Mouse (Mus musculus) kidney, postnatal 0 days (tissue): Measurements from ENCODE around the gene Prmt1. TPM values are rescaled to one million over a fixed set of nuclear protein-coding genes. Genes with fewer than 3 reads are reported as not detected.
A peak's percentile ranks its signal among the peaks of the same experiment; 100 is the strongest.

Experiments
- ATAC-seq: fragments of 200-750 bp; cut with Nextera tagmentation; replicated peaks from 2 replicates; pipeline ENCODE4 v1.8.0; 2017; ENCODE audit warnings: low read depth, moderate number of reproducible peaks, moderate TSS enrichment, moderate library complexity; ENCODE audit not compliant: low FRiP score
- DNase-seq: peaks from one replicate; pipeline ENCODE4 v3.0.0-alpha.2; 2016; ENCODE audit warnings: low spot score
- H3K27ac ChIP-seq: fragments of 300-500 bp; sonication (generic); 2 replicates; pipeline ENCODE4 v1.5.1; 2014; ENCODE audit warnings: mild to moderate bottlenecking
- H3K27me3 ChIP-seq: fragments of 300-500 bp; sonication (generic); 2 replicates; pipeline ENCODE4 v1.6.1; 2014; ENCODE audit warnings: low read length, mixed read lengths; ENCODE audit not compliant: insufficient read depth
- H3K36me3 ChIP-seq: fragments of 300-500 bp; sonication (generic); 2 replicates; pipeline ENCODE4 v1.6.1; 2014; ENCODE audit warnings: low read length, mixed read lengths; ENCODE audit not compliant: insufficient read depth
- H3K4me1 ChIP-seq: fragments of 300-500 bp; sonication (generic); replicated peaks from 2 replicates; pipeline ENCODE4 v1.6.1; 2014; ENCODE audit warnings: antibody characterized with exemption, low read length, mixed read lengths; ENCODE audit not compliant: insufficient read depth
- H3K4me2 ChIP-seq: fragments of 300-500 bp; sonication (generic); 2 replicates; pipeline ENCODE4 v1.6.1; 2014; ENCODE audit warnings: mild to moderate bottlenecking, low read length, moderate library complexity, mixed read lengths
- H3K4me3 ChIP-seq: fragments of 300-500 bp; sonication (generic); replicated peaks from 2 replicates; pipeline ENCODE4 v1.5.1; 2014; ENCODE audit warnings: low read depth, low read length
- H3K9ac ChIP-seq: fragments of 300-500 bp; sonication (generic); 2 replicates; pipeline ENCODE4 v1.6.1; 2014; ENCODE audit warnings: low read depth, low read length
- H3K9me3 ChIP-seq: fragments of 300-500 bp; sonication (generic); replicated peaks from 2 replicates; pipeline ENCODE4 v1.6.1; 2016; ENCODE audit warnings: low read length, inconsistent platforms, mixed read lengths
- CTCF ChIP-seq: IDR thresholded peaks from 2 replicates; pipeline ENCODE4 v1.5.1; 2016; ENCODE audit warnings: antibody characterized with exemption, low read depth, mild to moderate bottlenecking, moderate library complexity
- WGBS: fragments of 180-500 bp; shearing (Covaris S2); extraction: QIAGEN DNeasy Blood & Tissue Kit; methylation state at CpG from one replicate; pipeline ENCODE4 v1.1.7; 2014; 5-methylcytosine and 5-hydroxymethylcytosine counted together
- polyA plus RNA-seq: library from polyadenylated mRNA; unstranded; fragments of >200 nt; fragmentation: Nextera tagmentation; extraction: Ambion mirVana; gene quantifications from 2 replicates; pipeline ENCODE4 v1.2.1, GENCODE M21; 2015

Prmt1 gene
- 414 and 449 TPM in 2 replicates for polyA plus RNA-seq

DNA sequence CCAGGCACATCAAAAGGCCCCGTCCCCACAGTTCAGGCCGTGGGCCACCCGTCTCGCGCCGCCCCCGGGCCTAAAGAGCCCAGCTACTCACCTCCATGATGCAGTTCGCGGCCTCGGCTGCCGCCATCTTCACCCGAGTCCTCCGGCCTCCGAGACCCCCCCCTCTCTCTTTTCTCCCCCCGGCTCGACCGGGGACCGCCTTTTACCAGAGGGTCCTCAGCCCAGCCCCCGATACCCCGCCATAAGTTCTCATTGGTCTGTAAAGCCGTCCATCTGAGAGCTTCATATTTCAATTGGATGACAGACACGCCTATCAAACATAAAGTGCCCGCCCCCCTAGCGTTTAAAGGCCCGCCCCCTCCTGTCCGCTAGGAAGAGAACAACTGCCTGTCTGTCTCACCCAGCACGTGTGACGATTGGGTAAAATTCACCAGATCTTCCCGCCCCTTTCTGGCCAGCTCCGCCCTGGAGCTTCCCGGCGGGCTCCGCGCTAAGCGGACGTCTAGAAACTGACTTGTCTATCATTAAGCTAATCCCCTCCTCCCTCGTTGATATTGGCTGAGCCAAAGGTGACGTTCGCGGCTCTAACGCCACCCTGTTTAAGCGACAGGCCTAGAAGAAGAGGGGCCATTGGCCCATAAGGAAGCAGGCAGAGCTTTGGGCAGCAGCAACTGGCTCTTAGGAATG is at the start of gene Prmt1:
TSS of gene Prmt1 (minus strand) at position 377 of the 687 bp plus-strand sequence.
- peak within 1 kb of the TSS; percentile 97 for H3K9ac ChIP-seq
- peaks cover 10% of the 10 kb centered on the region; the same call in 1 of the 2 replicates for H3K36me3 ChIP-seq
- no peaks in the 10 kb centered on the region for H3K9me3 ChIP-seq
- no peak for TF ChIP-seq CTCF
- H3K27me3 ChIP-seq: no peaks in the 10 kb centered on the region
- under 1% methylated on average over 42 of the region's 42 CpGs for WGBS
- H3K27ac ChIP-seq: peak within 1 kb of the TSS; percentile 96
- peak; percentile 95 for ATAC-seq
- peaks cover 19% of the 10 kb centered on the region; the same call in 1 of the 2 replicates for H3K4me1 ChIP-seq
- H3K4me3 ChIP-seq: peak within 1 kb of the TSS; percentile 97
- peak within 1 kb of the TSS; percentile 86 for H3K4me2 ChIP-seq
- DNase-seq: peak; percentile 100

DNA sequence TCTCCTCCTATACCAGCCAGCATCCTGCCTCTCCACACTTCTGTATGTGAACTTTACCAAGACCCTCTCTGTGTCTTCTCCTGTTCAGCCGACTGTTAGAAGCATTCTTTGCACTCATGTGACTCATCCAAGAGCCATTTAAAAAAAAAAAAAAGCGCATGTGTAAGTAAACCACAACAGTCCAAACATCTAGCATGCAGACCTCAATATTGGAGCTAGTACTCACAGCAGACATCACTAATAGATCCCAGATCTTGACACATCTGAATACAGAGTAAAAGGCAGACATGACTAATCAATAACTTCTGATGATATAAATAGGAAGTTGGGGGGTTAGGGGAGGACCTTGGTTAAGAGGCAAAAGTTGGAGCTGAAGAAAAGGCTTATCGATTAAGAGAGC is 49.3 kb upstream of the Prmt1 start:
- H3K27ac ChIP-seq: no peak overlapping the region
- H3K4me1 ChIP-seq: no peaks in the 10 kb centered on the region
- no peaks in the 10 kb centered on the region for H3K9me3 ChIP-seq
- WGBS: 86% methylated on average over 3 of the region's 3 CpGs
- H3K36me3 ChIP-seq: peaks cover 85% of the 10 kb centered on the region
- H3K9ac ChIP-seq: no peak overlapping the region
- ATAC-seq: no peak
- no peak for DNase-seq
- no peak for TF ChIP-seq CTCF
- no peaks in the 10 kb centered on the region for H3K27me3 ChIP-seq
- H3K4me3 ChIP-seq: no peak overlapping the region
- no peak overlapping the region for H3K4me2 ChIP-seq

DNA sequence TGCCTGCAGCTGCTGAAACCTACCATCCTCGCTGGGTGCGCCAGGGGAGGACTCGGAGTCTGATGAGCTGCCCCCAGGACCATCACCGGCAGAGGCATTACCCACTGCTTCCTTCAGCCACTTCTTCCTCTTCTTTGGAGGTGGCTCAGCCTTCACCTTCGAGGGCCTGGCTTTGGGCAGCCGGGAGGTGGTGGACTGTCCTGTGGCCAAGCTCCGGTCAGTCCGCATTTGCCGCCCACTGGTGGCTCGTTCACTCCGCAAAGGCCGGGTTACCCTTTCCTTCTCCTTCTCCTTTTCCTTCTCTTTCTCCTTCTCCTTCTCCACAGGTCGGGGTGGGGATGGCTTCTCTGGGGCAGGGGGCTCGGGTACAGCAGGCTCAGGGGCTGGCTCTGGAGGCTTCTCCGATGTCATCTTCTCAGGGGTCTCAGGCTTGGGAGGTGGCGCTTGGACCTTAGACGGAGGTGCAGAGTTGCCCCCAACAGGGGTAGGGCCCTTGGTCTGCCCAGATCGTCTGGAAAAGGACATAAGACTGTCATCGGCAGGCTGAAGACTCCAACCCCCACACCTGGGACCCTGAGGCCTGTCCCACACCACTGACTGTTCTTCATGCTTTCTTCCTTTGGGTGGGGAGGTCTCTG is 47.5 kb upstream of the Prmt1 start:
- H3K4me2 ChIP-seq: no peak overlapping the region
- H3K9me3 ChIP-seq: no peaks in the 10 kb centered on the region
- no peak for DNase-seq
- H3K4me3 ChIP-seq: no peak overlapping the region
- no peak overlapping the region for H3K9ac ChIP-seq
- peaks cover 89% of the 10 kb centered on the region for H3K36me3 ChIP-seq
- TF ChIP-seq CTCF: no peak; the same call in 1 of the 2 replicates
- H3K27me3 ChIP-seq: no peaks in the 10 kb centered on the region
- 95% methylated on average over 19 of the region's 19 CpGs for WGBS
- no peak for ATAC-seq
- no peaks in the 10 kb centered on the region for H3K4me1 ChIP-seq
- no peak overlapping the region for H3K27ac ChIP-seq

- DNase-seq: no peak
- no peak for TF ChIP-seq CTCF
- Histone ChIP-seq H3K4me1 (no peaks in the 10 kb centered on the region), H3K4me2 (no peak overlapping the region), H3K27me3 (no peaks in the 10 kb centered on the region), H3K27ac (no peak overlapping the region), H3K36me3 (peaks cover 86% of the 10 kb centered on the region), H3K4me3 (no peak overlapping the region), H3K9me3 (no peaks in the 10 kb centered on the region), H3K9ac (no peak overlapping the region)
- WGBS: 94% methylated on average over 8 of the region's 8 CpGs
- no peak for ATAC-seq
Measured at GRCm38 (mm10) chr7:45030857-45031256, 44.5 kb upstream of the Prmt1 start.

GRCm38 (mm10) chr7:45029995-45030394 is 43.6 kb upstream of the Prmt1 start:
- Histone ChIP-seq H3K36me3 (peaks cover 79% of the 10 kb centered on the region), H3K4me2 (no peak overlapping the region), H3K4me1 (no peaks in the 10 kb centered on the region), H3K9ac (no peak overlapping the region), H3K27ac (no peak overlapping the region), H3K4me3 (no peak overlapping the region), H3K27me3 (no peaks in the 10 kb centered on the region), H3K9me3 (no peaks in the 10 kb centered on the region)
- DNase-seq: no peak
- no peak for ATAC-seq
- no peak for TF ChIP-seq CTCF
- 92% methylated on average over 6 of the region's 6 CpGs for WGBS

DNA sequence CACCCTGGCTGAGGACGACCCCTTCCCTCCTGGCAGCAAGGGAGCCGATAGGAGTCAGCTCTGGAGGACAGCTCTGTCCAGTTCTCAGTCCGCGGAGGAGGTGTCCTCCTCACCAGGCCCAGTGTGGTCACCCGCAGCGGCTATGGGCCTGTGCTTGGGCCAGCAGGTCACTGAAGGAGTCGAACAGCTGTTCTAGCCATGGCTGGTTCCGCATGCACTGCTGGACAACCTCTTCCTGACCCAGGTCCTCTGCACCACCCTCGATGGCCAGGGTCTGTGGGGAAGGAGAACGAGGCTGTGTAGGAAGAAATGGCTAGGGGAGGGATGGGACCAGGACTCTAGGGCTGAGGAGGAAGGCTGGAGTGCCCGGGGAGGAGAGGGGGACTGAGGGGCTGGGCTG is 42.0 kb upstream of the Prmt1 start:
- H3K9me3 ChIP-seq: no peaks in the 10 kb centered on the region
- no peaks in the 10 kb centered on the region for H3K27me3 ChIP-seq
- H3K4me2 ChIP-seq: no peak overlapping the region
- DNase-seq: no peak
- 72% methylated on average over 11 of the region's 11 CpGs for WGBS
- H3K27ac ChIP-seq: no peak overlapping the region
- no peaks in the 10 kb centered on the region for H3K4me1 ChIP-seq
- H3K4me3 ChIP-seq: no peak overlapping the region
- no peak overlapping the region for H3K9ac ChIP-seq
- ATAC-seq: no peak
- peaks cover 62% of the 10 kb centered on the region for H3K36me3 ChIP-seq
- no peak for TF ChIP-seq CTCF
